Mouse (Mus musculus): ENCODE results near the gene Unc13d. TPM values are rescaled to one million over a fixed set of nuclear protein-coding genes. Genes with fewer than 3 reads are reported as not detected.

The Unc13d gene
- 202 TPM for polyA plus RNA-seq (2017; shearing (Covaris generic))

GRCm38 (mm10) chr11:116077446-116078204, at the start of gene Unc13d:
TSS of gene Unc13d (minus strand) at chr11:116077961.

GRCm38 (mm10) chr11:116086258-116087193, 8.8 kb upstream of the Unc13d start, which contains the start of gene Wbp2:
TSS of gene Wbp2 (minus strand) at chr11:116086995.

GRCm38 (mm10) chr11:116030088-116030897, 47.5 kb downstream of the Unc13d start, which contains the start of gene Unk:
TSS of gene Unk (plus strand) at chr11:116030322.

GRCm38 (mm10) chr11:116027756-116028155, 50.0 kb downstream of the Unc13d start, which contains the start of gene H3f3b:
TSS of gene H3f3b (minus strand) at chr11:116027962.

GRCm38 (mm10) chr11:116012262-116012947, 65.4 kb downstream of the Unc13d start, which contains the start of gene Galk1:
TSS of gene Galk1 (minus strand) at chr11:116012719.

Other genes with a start within 250 kb of the Unc13d start
- not detected for gene Myo15b, start 219.6 kb downstream of the Unc13d start, polyA plus RNA-seq (2017; shearing (Covaris generic))
- gene Smim5, start 178.0 kb downstream of the Unc13d start, polyA plus RNA-seq (2017; shearing (Covaris generic)), result 0.37 TPM
- gene Smim6, start 165.9 kb downstream of the Unc13d start, polyA plus RNA-seq (2017; shearing (Covaris generic)), result 1.3 TPM
- gene Sap30bp, start 144.7 kb downstream of the Unc13d start, polyA plus RNA-seq (2017; shearing (Covaris generic)), result 43.4 TPM
- 27.8 TPM for gene Recql5, start 144.5 kb downstream of the Unc13d start, polyA plus RNA-seq (2017; shearing (Covaris generic))
- not detected for gene Itgb4, start 103.3 kb downstream of the Unc13d start, polyA plus RNA-seq (2017; shearing (Covaris generic))
- 40.4 TPM for gene Galk1, start 65.2 kb downstream of the Unc13d start, polyA plus RNA-seq (2017; shearing (Covaris generic))
- 1,346 TPM for gene H3f3b, start 50.0 kb downstream of the Unc13d start, polyA plus RNA-seq (2017; shearing (Covaris generic))
- 56.5 TPM for gene Unk, start 47.6 kb downstream of the Unc13d start, polyA plus RNA-seq (2017; shearing (Covaris generic))
- 214 TPM for gene Wbp2, start 9.0 kb upstream of the Unc13d start, polyA plus RNA-seq (2017; shearing (Covaris generic))
- gene Trim47, start 49.2 kb upstream of the Unc13d start, polyA plus RNA-seq (2017; shearing (Covaris generic)), result 0.32 TPM
- gene Trim65, start 53.2 kb upstream of the Unc13d start, polyA plus RNA-seq (2017; shearing (Covaris generic)), result 9.8 TPM
- gene Mrpl38, start 60.9 kb upstream of the Unc13d start, polyA plus RNA-seq (2017; shearing (Covaris generic)), result 91.0 TPM
- gene Fbf1, start 90.2 kb upstream of the Unc13d start, polyA plus RNA-seq (2017; shearing (Covaris generic)), result 10.1 TPM
- gene Ten1, start 120.9 kb upstream of the Unc13d start, polyA plus RNA-seq (2017; shearing (Covaris generic)), result 62.6 TPM
- 24.7 TPM for gene Acox1, start 121.1 kb upstream of the Unc13d start, polyA plus RNA-seq (2017; shearing (Covaris generic))
- 0.12 TPM for gene Evpl, start 160.1 kb upstream of the Unc13d start, polyA plus RNA-seq (2017; shearing (Covaris generic))
- gene Srp68, start 196.3 kb upstream of the Unc13d start, polyA plus RNA-seq (2017; shearing (Covaris generic)), result 91.6 TPM
- gene Galr2, start 203.0 kb upstream of the Unc13d start, polyA plus RNA-seq (2017; shearing (Covaris generic)), result not detected
- 102 TPM for gene Exoc7, start 229.3 kb upstream of the Unc13d start, polyA plus RNA-seq (2017; shearing (Covaris generic))